8 mouse cellular contexts compared by ENCODE assay signal in the genomic region with DNA sequence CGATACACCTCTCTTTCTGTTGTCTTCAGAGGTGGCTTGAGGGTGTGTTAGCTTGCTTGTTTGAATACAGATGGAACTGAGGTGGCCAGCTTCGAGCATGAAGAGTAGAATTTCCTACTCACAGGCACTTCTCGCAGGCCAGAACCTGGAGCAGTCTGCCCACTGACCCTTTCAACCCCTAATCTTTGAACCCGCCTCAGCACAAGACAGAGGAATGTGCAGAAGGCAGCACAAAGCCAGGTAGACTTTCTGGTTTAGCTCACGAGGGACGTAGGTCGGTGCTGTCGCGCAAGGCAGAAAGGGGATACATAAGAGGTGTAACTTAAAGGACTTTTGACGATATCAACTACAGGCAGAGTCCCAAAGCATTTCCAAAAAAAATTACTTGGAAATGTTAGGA. TPM values are rescaled to one million over a fixed set of nuclear protein-coding genes. Genes with fewer than 3 reads are reported as not detected.
A peak's percentile ranks its signal among the peaks of the same experiment; 100 is the strongest.
DNase-seq lines count a peak whose midpoint lies in the region; ATAC-seq and TF ChIP-seq lines count a peak whose summit lies in the region.

No protein-coding gene starts in this region.

- peak overlapping the region; percentile 92 for H3K4me3 ChIP-seq in cerebellum, adult 2 months (replicated peaks; ENCODE audit: insufficient read depth, low read depth, low read length)
- peak overlapping the region; percentile 83 for H3K4me3 ChIP-seq in embryonic facial prominence, embryonic 15.5 days (replicated peaks)

- no peak for TF ChIP-seq CTCF in cerebellum, adult 2 months (IDR thresholded peaks at IDR 0.05; ENCODE audit: borderline replicate concordance, insufficient read depth, low read depth, low read length)

- ATAC-seq in cerebellum, adult (ENCODE audit: insufficient number of reproducible peaks, low FRiP score, low TSS enrichment): no peak
- no peak for ATAC-seq in embryonic facial prominence, embryonic 15.5 days (ENCODE audit: insufficient number of reproducible peaks, low FRiP score, low TSS enrichment, low read depth)

- no peaks in the 10 kb centered on the region for H3K9me3 ChIP-seq in embryonic facial prominence, embryonic 15.5 days (replicated peaks)

- H3K27ac ChIP-seq in cerebellum, adult 2 months (ENCODE audit: insufficient read depth, low read length): peak overlapping the region; percentile 10; the same call in 1 of the 2 replicates
- H3K27ac ChIP-seq in embryonic facial prominence, embryonic 15.5 days (replicated peaks): peak overlapping the region; percentile 93; the same call in 1 of the 2 replicates

- H3K36me3 ChIP-seq in embryonic facial prominence, embryonic 15.5 days: no peaks in the 10 kb centered on the region

- H3K4me1 ChIP-seq in cerebellum, adult 2 months (ENCODE audit: control insufficient read depth, insufficient read depth, low read length): peaks cover 7% of the 10 kb centered on the region; the same call in 1 of the 2 replicates
- peaks cover 54% of the 10 kb centered on the region for H3K4me1 ChIP-seq in embryonic facial prominence, embryonic 15.5 days

- peak overlapping the region; percentile 80 for H3K9ac ChIP-seq in embryonic facial prominence, embryonic 15.5 days

- H3K4me2 ChIP-seq in embryonic facial prominence, embryonic 15.5 days (replicated peaks): peak overlapping the region; percentile 64

- WGBS in cerebellum, adult 2 months: 3% methylated on average over 10 of the region's 10 CpGs
- 3% methylated on average over 10 of the region's 10 CpGs for WGBS in embryonic facial prominence, embryonic 15.5 days

- TF ChIP-seq POLR2A in cerebellum, adult 2 months (IDR thresholded peaks at IDR 0.05; ENCODE audit: borderline replicate concordance, insufficient read depth, low read length): no peak

- H3K27me3 ChIP-seq in cerebellum, adult 2 months (ENCODE audit: control insufficient read depth, insufficient read depth, low read length): no peaks in the 10 kb centered on the region
- H3K27me3 ChIP-seq in embryonic facial prominence, embryonic 15.5 days: no peaks in the 10 kb centered on the region

- DNase-seq in cerebellum, adult 2 months: peak in 1 of 2 experiments; percentile 47
- peak; percentile 46 for DNase-seq in ES-CJ7 (ENCODE audit: low read depth, low spot score)
- DNase-seq in kidney, adult 11 months: peak; percentile 80
- peak; percentile 36 for DNase-seq in mesoderm, embryonic 11.5 days (ENCODE audit: low read depth, low spot score)
- no peak for DNase-seq in right cerebral cortex, postnatal 36 days (ENCODE audit: low spot score in 2 of 2)
- no peak for DNase-seq in urinary bladder, postnatal 10 days (ENCODE audit: low spot score)

RNA-seq across cellular contexts. Expression of a gene that starts 0.9 kb away (rescaled TPM):
- polyA plus RNA-seq in cerebellum, adult 2 months (2012; rRNA removed): 12.5 and 13.9 TPM in 2 replicates
- 27.7 and 30.1 TPM in 2 replicates for polyA plus RNA-seq in embryonic facial prominence, embryonic 15.5 days (2015; fragmentation: Nextera tagmentation; extraction: Ambion mirVana)

RNA-seq across cellular contexts. Expression of a gene that starts 32.4 kb away (rescaled TPM):
- 22.7 and 23.2 TPM in 2 replicates for polyA plus RNA-seq in cerebellum, adult 2 months (2012; rRNA removed)
- 18.3 and 20.3 TPM in 2 replicates for polyA plus RNA-seq in embryonic facial prominence, embryonic 15.5 days (2015; fragmentation: Nextera tagmentation; extraction: Ambion mirVana)

Comparison
In these comparisons a context has a peak if more than half of its experiments do, and no peak if none do; other contexts are left out.
1. DNase-seq: peak in ES-CJ7 (single experiment), kidney, adult 11 months (single experiment) and mesoderm, embryonic 11.5 days (single experiment); none in right cerebral cortex, postnatal 36 days (0 of 2) and urinary bladder, postnatal 10 days (single experiment).